Mouse (Mus musculus) yolk sac, embryonic 10.5 days (tissue): ENCODE measurements around the gene Stxbp2.

ENCODE experiments used
- DNase-seq: peaks from one replicate; pipeline ENCODE4 v3.0.0-alpha.2; 2017; ENCODE audit warnings: low spot score

Stxbp2 gene

DNA sequence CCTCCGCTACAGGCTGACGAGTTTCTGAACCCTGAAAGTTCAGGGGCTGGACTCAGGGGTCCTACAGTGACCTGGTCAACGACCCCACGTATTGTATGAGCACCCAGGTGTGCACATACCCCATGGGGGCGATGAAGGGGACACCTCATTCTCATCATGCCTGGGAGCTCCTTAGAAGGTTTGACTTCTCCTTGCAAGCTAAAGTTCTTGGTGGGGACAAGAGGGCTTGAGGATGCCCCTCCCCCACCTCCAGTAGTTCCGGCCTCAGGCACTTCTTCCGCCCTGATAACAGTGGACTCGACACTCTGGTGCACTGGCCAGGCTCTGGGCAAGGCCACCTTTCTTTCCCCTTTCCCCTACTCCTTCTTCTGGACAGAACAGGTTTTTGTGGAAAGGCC, 722 bp downstream of the Stxbp2 start:
- DNase-seq = peak; percentile 71

DNA sequence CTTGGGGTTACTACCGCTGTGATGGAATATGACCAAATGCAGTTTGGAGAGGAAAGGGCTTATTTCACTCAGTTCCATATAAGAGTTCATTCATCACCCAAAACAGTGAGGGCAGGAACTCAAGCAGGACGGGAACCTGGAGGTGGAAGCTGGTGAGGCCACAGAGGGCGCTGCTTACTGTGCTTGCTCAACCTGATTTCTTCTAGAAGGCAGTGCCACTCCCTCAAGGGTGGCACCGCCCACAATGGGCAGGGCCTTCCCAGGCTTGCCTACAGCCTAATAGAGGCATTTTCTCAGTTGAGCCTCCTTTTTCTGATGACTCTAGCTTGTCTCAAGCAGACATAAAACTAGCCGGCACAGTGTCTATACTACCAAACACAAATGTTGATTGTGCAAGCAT, 15.0 kb downstream of the Stxbp2 start:
- no peak for DNase-seq

- no peak for DNase-seq
Observed at GRCm38 (mm10) chr8:3646824-3647531, 16.2 kb downstream of the Stxbp2 start.

GRCm38 (mm10) chr8:3647561-3647960, 16.8 kb downstream of the Stxbp2 start:
- no peak for DNase-seq

- no peak for DNase-seq
Observed at GRCm38 (mm10) chr8:3648268-3648667, 17.5 kb downstream of the Stxbp2 start.

DNA sequence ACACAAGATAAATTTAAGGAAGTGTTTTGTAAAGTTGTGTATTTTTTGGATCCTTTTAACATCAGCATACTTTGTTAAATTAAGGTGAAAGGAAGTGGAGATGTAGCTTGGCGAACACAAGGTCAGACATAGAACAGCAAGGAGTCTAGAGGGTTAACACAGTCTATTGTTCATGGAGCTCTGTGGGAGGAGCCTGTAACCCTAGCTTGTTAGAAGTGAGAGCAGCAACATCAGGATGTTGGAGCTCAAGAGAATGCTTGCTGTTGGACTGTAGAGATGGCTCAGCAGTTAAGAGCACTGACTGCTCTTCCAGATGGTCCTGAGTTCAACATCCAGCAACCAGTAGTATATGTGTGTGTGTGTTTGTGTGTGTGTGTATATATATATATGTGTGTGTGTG, 18.2 kb downstream of the Stxbp2 start:
- no peak for DNase-seq

DNA sequence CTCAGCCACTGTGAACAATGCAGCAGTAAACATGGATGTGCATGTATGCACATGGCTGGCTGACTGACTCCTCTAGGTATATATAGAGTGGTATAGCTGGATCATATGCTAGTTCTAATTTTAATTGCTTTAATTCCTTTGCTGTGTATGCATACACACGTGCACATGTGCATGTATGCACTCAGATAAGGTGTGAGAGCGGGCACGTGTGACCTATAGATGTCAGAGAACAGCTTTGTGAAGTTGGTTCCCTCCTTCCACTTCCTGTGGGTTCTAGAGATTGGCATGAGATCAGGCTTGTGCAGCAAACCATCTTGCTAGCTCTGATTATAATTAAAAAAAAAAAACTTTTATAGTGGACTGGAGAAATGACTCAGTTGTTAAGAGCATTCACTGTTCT, 22.1 kb downstream of the Stxbp2 start:
- no peak for DNase-seq

- DNase-seq = no peak
Observed at GRCm38 (mm10) chr8:3654726-3655508, 24.2 kb downstream of the Stxbp2 start.

DNA sequence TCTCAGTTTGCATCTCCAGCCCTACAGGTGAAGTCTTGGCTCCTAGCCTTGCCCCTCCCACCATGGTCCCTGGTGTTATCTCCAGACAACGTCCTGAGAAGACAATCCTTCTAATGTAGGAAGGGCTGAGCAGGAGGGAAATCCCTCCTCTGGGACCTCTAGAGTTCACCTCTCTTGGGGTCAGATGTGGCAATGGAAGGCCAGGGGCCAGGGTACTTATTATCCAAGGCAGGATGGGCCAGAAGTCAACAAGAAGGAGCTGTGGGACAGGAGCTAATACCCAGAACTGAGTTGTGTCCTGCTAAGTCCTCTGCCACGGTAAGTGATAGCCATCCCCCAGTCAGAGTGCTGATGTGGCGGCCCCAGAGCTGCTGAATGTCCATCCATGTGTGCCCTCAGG, 24.8 kb downstream of the Stxbp2 start, which contains the start of gene Retn:
Retn (plus strand) TSS at position 245 of the 400 bp plus-strand sequence.
- no peak for DNase-seq

DNA sequence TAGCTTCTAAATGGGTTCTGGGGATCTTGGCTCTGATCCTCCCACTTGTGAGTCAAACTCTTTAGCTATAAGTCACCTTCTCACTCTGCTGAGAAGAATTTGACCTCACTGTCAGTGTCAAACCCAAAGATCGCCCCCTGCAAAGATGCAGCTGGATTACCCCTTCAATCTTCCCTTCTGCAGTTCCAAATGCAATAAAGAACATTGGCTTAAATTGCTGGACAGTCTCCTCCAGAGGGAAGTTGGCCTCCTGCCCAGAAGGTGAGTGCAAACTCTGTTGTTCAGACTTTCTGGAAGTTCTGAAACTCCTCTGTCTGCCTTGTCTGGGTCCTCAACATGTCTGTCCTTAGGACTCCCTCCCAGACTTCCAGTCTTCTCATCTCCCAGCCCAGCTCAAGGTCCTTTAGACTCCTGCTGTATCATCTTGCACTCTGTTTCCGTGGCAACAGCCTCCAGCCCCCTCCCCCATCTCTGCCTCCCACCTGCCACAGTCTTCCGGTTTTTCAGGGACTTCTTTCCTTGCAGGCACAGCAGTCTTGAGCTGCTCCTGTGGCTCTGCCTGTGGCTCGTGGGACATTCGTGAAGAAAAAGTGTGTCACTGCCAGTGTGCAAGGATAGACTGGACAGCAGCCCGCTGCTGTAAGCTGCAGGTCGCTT, 26.1 kb downstream of the Stxbp2 start:
- no peak for DNase-seq

DNA sequence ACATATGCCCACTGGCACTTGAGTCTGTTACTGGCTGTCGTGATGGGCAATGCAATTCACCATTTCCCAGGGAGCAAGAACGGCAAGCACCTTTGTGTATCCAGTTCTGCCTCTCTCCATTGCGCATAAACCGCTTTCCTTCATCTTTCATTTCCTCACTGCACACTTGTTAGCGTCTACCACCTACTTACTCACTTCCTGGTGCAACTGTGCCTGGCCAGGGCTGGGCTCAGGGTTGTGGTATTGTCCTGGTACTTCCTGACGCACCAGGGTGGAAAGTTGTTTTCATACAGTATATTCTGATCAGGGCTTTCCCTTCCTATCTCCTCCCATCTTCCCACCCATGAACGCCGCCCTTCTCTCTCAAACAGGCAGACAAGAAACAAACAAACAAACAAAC, 30.1 kb downstream of the Stxbp2 start:
- no peak for DNase-seq

- no peak for DNase-seq
Observed at GRCm38 (mm10) chr8:3664405-3664804, 33.6 kb downstream of the Stxbp2 start.

DNA sequence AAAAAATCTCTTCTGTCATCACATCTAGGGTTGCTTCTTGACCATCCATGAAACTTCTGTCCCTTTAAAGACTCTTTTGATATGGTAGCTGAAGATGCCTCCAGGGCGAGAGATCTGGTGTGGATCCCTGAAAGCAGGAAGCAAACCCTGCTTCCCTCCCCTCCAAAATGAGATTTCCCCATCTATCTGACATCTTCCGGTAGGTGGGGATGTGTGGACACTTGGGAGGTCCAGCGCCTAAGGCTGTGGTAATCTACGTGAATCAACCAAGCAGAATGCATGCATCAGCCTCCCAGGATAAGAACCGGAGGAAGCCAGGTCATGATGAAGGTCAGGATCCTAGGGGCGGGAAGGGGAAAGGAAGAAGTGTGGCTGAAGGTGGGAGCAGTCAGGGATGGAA, 34.8 kb downstream of the Stxbp2 start, which contains the start of gene Mcemp1:
Mcemp1 (plus strand) TSS at position 248 of the 400 bp plus-strand sequence.
- no peak for DNase-seq

DNA sequence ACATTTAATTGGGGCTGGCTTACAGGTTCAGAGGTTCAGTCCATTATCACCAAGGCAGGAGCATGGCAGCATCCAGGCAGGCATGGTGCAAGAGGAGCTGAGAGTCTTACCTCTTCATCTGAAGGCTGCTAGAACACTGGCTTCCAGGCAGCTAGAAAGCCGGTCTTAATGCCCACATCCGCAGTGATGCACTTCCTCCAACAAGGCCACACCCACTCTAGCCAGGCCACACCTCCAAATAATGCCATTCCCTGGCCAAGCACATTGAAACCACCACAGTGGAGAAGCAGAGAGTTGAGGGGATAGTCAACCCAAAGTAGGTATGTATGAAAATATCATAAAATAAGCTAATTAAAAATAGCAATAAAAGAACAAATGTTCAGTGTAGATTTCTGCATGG, 39.6 kb downstream of the Stxbp2 start:
- DNase-seq = no peak

- DNase-seq = peak; percentile 84
Observed at GRCm38 (mm10) chr8:3671980-3672491, 41.3 kb downstream of the Stxbp2 start, which contains the start of gene Fcor. Fcor (minus strand) TSS chr8:3672362.

- DNase-seq = no peak
Observed at GRCm38 (mm10) chr8:3674671-3675070, 43.9 kb downstream of the Stxbp2 start.

DNA sequence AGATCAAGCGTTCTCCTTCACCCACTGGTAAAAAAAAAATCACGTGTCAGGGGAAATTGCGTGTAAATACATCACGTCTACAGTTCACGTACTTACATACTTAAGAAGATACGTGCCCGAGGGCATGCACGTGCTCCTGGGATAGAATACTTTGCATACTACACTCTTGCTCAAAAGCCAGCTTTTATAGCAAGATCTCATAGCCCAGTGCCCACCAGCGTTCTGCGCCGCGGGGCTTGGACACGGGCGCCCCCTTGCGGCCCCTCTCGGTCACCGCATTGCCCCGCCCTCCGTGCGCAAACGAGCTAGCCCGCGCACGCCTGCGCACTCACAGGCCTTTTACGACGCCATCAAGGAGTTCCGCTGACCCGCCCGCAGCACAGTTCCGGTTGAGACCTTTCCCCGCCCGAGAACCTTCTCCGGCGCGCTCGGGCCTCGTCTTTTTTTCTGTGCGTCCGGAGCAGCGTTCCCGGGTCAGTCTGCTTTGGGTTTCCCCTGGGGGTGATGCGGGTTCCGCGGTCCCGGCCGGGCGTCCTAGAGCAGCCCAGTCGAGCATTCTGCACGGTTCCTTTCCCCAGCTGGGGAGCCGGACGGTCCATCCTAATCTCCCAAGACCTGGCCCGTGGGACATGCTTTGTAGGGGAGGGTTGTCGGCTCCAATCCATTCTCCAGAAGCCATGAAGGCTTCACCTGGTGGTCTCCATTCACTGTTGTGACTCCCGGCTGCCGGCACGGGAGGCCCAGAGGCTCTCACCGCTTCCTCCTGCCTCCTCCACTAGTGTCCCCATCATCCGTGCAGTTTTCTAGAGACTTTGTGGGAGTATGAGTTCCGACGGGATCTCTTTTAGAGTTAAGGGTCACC, 45.6 kb downstream of the Stxbp2 start, which contains the start of gene Trappc5:
Trappc5 (plus strand) TSS at position 169 of the 862 bp plus-strand sequence.
- DNase-seq = peak; percentile 90

GRCm38 (mm10) chr8:3676993-3677579, 46.3 kb downstream of the Stxbp2 start:
- DNase-seq = peak; percentile 47

GRCm38 (mm10) chr8:3678831-3679230, 48.1 kb downstream of the Stxbp2 start:
- no peak for DNase-seq

- DNase-seq = no peak
Observed at GRCm38 (mm10) chr8:3679236-3679635, 48.5 kb downstream of the Stxbp2 start.

DNA sequence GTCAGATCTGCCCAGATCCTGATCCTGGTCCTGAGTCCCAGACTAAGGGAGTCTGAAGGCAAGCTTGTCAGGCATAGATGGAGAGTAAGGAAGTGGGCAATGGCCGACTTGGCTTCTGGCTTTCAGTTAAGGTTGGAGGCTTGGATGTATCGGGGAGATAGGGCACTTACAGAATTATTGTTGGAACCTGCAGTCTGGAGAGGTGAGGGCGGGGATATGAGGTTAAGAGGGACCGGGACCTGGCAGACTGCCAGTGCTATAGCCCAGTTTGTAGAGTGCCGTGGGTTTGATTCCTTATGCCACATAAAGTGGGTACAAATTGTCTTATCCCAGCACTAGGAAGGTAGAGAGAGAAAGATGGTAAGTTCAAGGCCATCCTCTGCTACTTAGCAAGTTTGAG, 48.9 kb downstream of the Stxbp2 start:
- no peak for DNase-seq
